Mouse (Mus musculus) lung, postnatal 0 days (tissue): ENCODE measurements at regions not wholly inside any gene's neighbourhood (a gene's known extent, or its start where the extent isn't known, plus 50 kb on each side); places are given as distances from the start of the nearest gene placed in this dataset.

ENCODE experiments used
- CTCF ChIP-seq: IDR thresholded peaks from 2 replicates; pipeline ENCODE4 v1.5.1; 2016; ENCODE audit warnings: antibody characterized with exemption, mild to moderate bottlenecking
- EP300 ChIP-seq: IDR thresholded peaks from 2 replicates; pipeline ENCODE4 v1.6.1; 2016; ENCODE audit warnings: antibody characterized with exemption, mild to moderate bottlenecking, control low read depth

DNA sequence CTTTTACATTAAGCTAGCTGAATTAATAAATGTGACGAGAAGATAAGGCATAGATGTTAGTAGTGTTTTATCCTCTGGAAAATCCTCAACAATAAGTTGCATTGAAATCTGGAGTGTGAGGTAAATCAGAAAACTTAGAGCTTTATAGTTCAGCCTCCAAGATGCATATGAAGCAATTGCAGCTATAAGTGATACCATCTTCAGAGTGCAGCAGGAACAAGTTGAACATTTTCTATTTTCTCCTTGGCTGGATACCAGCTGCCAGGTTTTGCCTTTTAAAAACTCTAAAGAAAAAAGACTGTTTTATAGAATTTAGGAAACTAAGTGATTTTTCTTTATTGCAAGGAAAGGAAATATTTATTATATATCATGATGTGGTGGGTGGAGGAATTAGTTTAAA, 414.6 kb downstream of the Otol1 start:
- TF ChIP-seq EP300, result no peak
- TF ChIP-seq CTCF, result no peak
